Mouse (Mus musculus) embryo, embryonic 11.5 days (tissue): ENCODE results near the gene Olfr706.
"Not testable (repeated sequence)": the region's sequence is repeated elsewhere in the genome, so short reads cannot be mapped to it uniquely, and the experiment has no call there.

ENCODE experiments used
- DNase-seq: peaks from one replicate; pipeline ENCODE4 v3.0.0-alpha.2; 2012; ENCODE audit warnings: low read depth, low spot score

Olfr706 gene

GRCm38 (mm10) chr7:106888062-106888461 lies at the start of gene Olfr706:
TSS of gene Olfr706 (minus strand) at chr7:106888162.
- DNase-seq: no peak

- DNase-seq: no peak
Observed at GRCm38 (mm10) chr7:106932119-106932518, 44.2 kb upstream of the Olfr706 start, which contains the start of gene Olfr709-ps1. TSS of gene Olfr709-ps1 (minus strand) at chr7:106932219.

DNA sequence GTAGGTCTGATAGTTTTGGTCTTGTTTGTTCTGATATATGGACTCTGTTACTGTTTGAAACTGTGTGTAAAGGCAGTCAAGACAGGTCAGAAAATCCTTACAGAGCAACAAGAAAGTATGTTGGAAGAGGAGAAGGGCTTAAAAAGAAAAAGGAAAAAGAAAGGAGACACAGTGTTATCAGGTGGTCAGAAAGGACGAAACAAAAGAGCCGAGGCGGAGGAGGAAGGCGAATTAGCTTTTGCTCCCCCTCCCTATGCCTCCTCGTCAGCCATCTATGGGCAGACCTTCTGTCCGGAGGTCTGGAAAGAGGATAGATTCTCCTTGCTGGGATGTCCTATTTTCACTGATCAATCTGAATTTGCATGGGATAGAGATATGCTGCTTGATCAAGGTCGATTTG lies 33.0 kb upstream of the Olfr706 start:
- DNase-seq: not testable (repeated sequence)

- DNase-seq: no peak
Observed at GRCm38 (mm10) chr7:106907676-106908075, 19.7 kb upstream of the Olfr706 start, which contains the start of gene Olfr1532-ps1. TSS of gene Olfr1532-ps1 (plus strand) at chr7:106908001.

- not testable (repeated sequence) for DNase-seq
Observed at GRCm38 (mm10) chr7:106901141-106901540, 13.2 kb upstream of the Olfr706 start, which contains the start of gene Olfr707. TSS of gene Olfr707 (minus strand) at chr7:106901241.

DNA sequence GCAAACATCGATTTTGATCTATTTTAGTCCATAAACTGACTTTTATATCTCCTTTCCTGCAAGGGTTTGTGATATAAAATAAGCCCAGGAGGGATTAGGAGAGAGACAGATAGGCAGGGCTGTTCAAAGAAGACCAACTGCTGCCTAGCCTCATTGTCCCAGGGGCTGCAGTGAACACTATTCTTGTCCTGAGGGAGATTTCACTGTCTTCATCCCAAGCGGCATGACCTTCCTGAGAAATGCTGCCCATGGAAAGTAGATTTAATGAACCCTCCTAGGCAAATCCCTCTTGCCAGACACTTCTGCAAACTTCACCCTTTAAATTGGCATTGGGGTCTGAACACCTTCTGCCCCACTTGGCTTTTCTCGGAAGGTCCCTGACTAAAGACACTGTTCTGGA lies 11.2 kb downstream of the Olfr706 start, which contains the start of gene Olfr705:
TSS of gene Olfr705 (minus strand) at position 101 of the 400 bp plus-strand sequence.
- no peak for DNase-seq

- no peak for DNase-seq
Observed at GRCm38 (mm10) chr7:106862885-106863284, 25.1 kb downstream of the Olfr706 start, which contains the start of gene Olfr704. TSS of gene Olfr704 (plus strand) at chr7:106863185.

GRCm38 (mm10) chr7:106843060-106843459 lies 44.9 kb downstream of the Olfr706 start, which contains the start of gene Olfr703:
TSS of gene Olfr703 (plus strand) at chr7:106843360.
- no peak for DNase-seq

DNA sequence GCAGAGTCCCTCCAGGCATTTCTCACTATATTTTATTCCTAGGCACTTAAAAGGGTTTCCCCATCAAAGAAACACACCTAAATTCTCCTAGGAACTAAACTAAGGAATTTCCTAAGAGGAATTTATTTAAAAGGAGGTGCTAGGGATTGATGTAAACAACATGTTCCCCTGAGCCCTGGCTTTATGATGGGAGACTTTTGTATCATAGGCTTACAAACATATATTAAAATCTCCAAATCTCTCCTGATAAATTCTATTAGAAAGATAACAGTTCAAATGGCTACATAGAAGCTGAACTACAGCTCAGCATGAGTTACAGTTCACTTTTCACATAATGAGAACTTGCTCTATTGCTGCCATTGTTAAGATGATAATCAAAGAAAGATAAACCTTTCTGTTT lies 54.2 kb downstream of the Olfr706 start, which contains the start of gene Olfr702:
TSS of gene Olfr702 (minus strand) at position 101 of the 400 bp plus-strand sequence.
- DNase-seq: no peak
